Mouse (Mus musculus) stomach, embryonic 14.5 days (tissue): Measurements from ENCODE around the gene Pex14. TPM values are rescaled to one million over a fixed set of nuclear protein-coding genes. Genes with fewer than 3 reads are reported as not detected.

Experiments used
- ATAC-seq: fragments of 200-750 bp; cut with Nextera tagmentation; 2 replicates; pipeline ENCODE4 v1.8.0; 2017; ENCODE audit warnings: low read depth, moderate TSS enrichment; ENCODE audit not compliant: insufficient number of reproducible peaks, insufficient read depth, low FRiP score
- H3K27ac ChIP-seq: fragments of 300-500 bp; sonication (generic); 2 replicates; pipeline ENCODE4 v1.5.1; 2014; ENCODE audit warnings: mild to moderate bottlenecking, low read length, moderate library complexity, mixed read lengths
- H3K27me3 ChIP-seq: fragments of 300-500 bp; sonication (generic); 2 replicates; pipeline ENCODE4 v1.6.1; 2014; ENCODE audit warnings: low read length, control low read depth, mixed read lengths; ENCODE audit not compliant: control insufficient read depth, insufficient read depth
- H3K36me3 ChIP-seq: fragments of 300-500 bp; sonication (generic); 2 replicates; pipeline ENCODE4 v1.6.1; 2014; ENCODE audit warnings: mild to moderate bottlenecking, control low read depth, low read length, moderate library complexity, mixed read lengths; ENCODE audit not compliant: control insufficient read depth, insufficient read depth
- H3K4me1 ChIP-seq: fragments of 300-500 bp; sonication (generic); 2 replicates; pipeline ENCODE4 v1.6.1; 2014; ENCODE audit warnings: low read length, control low read depth, mixed read lengths; ENCODE audit not compliant: control insufficient read depth, insufficient read depth
- H3K4me2 ChIP-seq: fragments of 300-500 bp; sonication (generic); replicated peaks from 2 replicates; pipeline ENCODE4 v1.6.1; 2014; ENCODE audit warnings: low read depth, low read length, control low read depth
- H3K4me3 ChIP-seq: fragments of 300-500 bp; sonication (generic); 2 replicates; pipeline ENCODE4 v1.5.1; 2014; ENCODE audit warnings: low read depth, low read length, control low read depth
- H3K9ac ChIP-seq: fragments of 300-500 bp; sonication (generic); replicated peaks from 2 replicates; pipeline ENCODE4 v1.6.1; 2014; ENCODE audit warnings: low read depth, mild to moderate bottlenecking, control low read depth, low read length, moderate library complexity, mixed read lengths
- H3K9me3 ChIP-seq: fragments of 300-500 bp; sonication (generic); 2 replicates; pipeline ENCODE4 v1.6.1; 2016; ENCODE audit warnings: low read depth, low read length, control low read depth; ENCODE audit not compliant: control insufficient read depth
- WGBS: fragments of 180-500 bp; shearing (Covaris S2); extraction: QIAGEN DNeasy Blood & Tissue Kit; methylation state at CpG from one replicate; pipeline ENCODE4 v1.1.7; 2014; 5-methylcytosine and 5-hydroxymethylcytosine counted together
- polyA plus RNA-seq: library from polyadenylated mRNA; unstranded; fragments of >200 nt; fragmentation: Nextera tagmentation; extraction: Ambion mirVana; gene quantifications from 2 replicates; pipeline ENCODE4 v1.2.1, GENCODE M21; 2014

Pex14 gene
- polyA plus RNA-seq, 1 experiment from 2014 or later = 40.0 TPM

DNA sequence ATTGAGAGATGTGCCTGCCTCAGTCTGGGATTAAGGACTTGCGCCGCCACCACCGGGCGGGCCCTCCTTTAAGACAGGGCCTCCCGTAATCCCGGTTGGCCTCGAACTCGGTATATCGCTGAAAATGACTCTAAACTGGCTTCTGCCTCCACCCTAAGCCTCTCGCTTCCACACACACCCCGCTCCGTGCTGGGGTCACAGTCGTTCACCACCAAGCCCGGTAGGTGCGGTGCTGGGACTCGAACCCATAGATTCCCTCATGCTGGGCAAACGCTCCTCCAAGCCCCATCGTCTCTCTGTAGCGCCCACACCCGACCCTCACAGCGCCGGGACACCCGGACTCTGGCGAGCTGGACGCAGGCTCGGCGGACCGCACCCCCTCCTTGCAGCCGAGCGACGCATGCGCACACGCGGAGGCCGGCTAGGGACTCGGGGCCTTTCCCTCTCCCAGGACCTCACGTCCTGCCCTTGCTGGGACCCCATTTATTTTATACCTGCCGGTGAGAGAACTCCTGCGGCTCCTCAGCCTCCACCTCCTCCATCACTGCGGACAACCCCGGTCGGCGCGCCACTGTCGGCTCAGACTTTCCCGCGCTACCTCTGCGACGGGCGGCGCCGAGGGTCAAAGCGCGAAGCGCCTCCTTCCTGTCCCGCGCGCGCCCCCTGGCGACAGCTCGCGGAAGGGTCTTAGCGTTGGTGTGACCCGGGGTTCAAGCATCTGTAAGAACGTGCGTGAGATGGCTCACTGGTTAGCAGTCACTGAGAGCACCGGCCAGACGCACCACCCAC, 37.5 kb upstream of the Pex14 start, which contains the start of gene Cenps:
Gene Cenps, minus strand, starts transcription at position 648 of the 789 bp plus-strand sequence.
- peak; percentile 92 for ATAC-seq
- 0 out of 2 replicates have a peak, but pooled peaks cover 3% of the 10 kb centered on the region for H3K4me1 ChIP-seq

DNA sequence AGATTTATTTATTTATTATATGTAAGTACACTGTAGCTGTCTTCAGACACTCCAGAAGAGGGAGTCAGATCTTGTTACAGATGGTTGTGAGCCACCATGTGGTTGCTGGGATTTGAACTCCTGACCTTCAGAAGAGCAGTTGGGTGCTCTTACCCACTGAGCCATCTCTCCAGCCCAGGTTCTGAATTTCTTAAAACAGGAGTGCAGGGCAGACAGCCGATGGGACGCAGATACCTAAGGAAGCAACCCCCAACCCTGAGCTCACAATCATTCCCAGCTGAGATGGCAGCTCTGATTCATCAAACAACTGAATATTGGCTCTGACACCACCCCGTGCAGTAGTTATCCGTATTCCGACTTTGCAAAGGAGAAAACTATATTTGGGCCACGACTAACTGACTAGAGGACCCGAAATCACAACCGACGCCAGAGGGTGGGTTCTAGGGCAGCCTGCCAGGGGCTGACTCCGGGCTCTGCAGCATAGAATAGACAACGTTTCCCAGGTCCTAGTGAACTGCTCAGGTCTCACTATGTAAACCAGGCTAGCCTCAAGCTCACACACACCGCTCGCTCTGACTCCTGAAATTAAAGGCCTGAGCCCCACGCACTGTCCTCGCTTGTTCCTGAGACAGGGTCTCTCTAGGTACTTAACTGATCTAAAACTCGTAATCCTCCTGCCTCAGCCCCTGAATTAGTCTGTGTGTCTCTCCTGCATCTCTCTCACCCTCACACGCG, 36.6 kb upstream of the Pex14 start:
- Histone ChIP-seq H3K36me3 (no peaks in the 10 kb centered on the region; the same call in 1 of the 2 replicates), H3K27ac (no peak overlapping the region), H3K4me1 (0 out of 2 replicates have a peak, but pooled peaks cover 3% of the 10 kb centered on the region), H3K4me2 (peak overlapping the region; percentile 53), H3K9me3 (no peaks in the 10 kb centered on the region), H3K4me3 (peak overlapping the region; percentile 52), H3K27me3 (no peaks in the 10 kb centered on the region), H3K9ac (peak overlapping the region; percentile 57; the same call in 1 of the 2 replicates)
- 66% methylated on average over 18 of the region's 18 CpGs for WGBS
- no peak for ATAC-seq

More for the DNA sequence above, 37.5 kb upstream of the Pex14 start, which contains the start of gene Cenps:
- Histone ChIP-seq H3K4me3 (peak within 1 kb of the TSS; percentile 52), H3K4me2 (peak within 1 kb of the TSS; percentile 53), H3K27me3 (no peaks in the 10 kb centered on the region), H3K9me3 (no peaks in the 10 kb centered on the region), H3K36me3 (no peaks in the 10 kb centered on the region), H3K27ac (peak within 1 kb of the TSS; percentile 71; the same call in 1 of the 2 replicates), H3K9ac (peak within 1 kb of the TSS; percentile 57)
- WGBS = 1% methylated on average over 68 of the region's 68 CpGs

DNA sequence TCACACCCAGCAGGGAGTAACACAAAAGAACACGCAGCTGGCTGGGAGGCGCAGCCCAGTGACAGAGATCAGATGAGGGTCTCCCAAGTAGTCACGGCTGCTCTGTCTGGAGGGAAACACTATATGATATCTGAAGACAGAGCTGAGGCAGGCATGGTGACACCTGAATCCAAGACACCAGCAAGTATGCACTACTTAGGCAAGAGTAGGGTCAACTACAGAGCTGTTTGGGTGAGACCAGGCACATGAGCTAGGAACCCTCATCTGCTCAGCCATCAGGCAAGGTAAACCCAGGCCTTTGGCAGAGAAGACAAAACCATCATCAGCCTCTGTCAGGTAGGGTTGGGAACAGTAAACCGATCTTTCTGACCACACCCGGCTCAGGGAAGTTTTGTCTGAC, 33.7 kb upstream of the Pex14 start:
- no peak overlapping the region for H3K4me3 ChIP-seq
- no peaks in the 10 kb centered on the region for H3K27me3 ChIP-seq
- H3K9ac ChIP-seq = no peak overlapping the region; the same call in 1 of the 2 replicates
- no peak overlapping the region for H3K4me2 ChIP-seq
- no peak for ATAC-seq
- no peaks in the 10 kb centered on the region for H3K9me3 ChIP-seq
- WGBS = 80% methylated on average over 5 of the region's 5 CpGs
- no peak overlapping the region for H3K27ac ChIP-seq
- peaks cover 7% of the 10 kb centered on the region for H3K36me3 ChIP-seq
- 0 out of 2 replicates have a peak, but pooled peaks cover 3% of the 10 kb centered on the region for H3K4me1 ChIP-seq

DNA sequence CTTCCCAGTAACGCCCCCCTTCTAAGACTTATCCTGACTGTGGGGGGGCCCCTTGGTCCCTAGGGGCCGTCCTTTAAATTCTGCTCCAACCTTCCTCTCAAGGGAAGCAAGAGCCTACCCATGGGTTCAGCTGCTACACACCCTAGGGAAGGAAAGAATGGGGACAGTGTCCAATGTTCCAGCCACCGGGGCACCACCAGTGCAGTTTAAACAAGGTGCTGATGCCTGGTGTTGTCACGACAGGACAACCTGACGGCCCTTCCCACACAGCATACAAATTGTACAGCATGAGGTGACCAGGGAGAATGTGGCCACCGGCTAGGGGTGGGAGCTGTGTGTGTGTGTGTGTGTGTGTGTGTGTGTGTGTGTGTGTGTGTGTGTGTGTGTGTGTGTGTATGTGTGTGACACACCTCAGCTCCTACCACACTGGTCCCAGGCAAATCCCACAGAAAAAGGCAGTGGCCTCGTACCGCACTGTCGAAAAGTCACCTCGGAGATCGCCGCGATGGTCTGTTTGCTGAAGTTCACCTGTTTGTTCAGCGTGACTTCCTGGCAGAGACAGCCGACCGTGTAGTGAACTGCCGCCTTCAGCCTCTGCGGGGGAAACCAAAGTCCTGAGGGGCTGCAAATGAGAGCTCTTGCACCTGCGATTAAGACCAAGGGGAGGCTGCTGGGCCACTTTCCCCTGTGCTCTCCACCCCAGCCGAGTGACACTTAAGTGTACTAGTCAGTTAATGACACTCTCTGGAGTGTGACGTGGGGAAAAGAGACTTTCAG, 32.3 kb upstream of the Pex14 start:
- ATAC-seq = no peak
- Histone ChIP-seq H3K4me2 (no peak overlapping the region), H3K36me3 (peaks cover 7% of the 10 kb centered on the region), H3K27me3 (no peaks in the 10 kb centered on the region), H3K27ac (no peak overlapping the region), H3K9ac (no peak overlapping the region), H3K9me3 (no peaks in the 10 kb centered on the region), H3K4me3 (no peak overlapping the region), H3K4me1 (0 out of 2 replicates have a peak, but pooled peaks cover 6% of the 10 kb centered on the region)
- 68% methylated on average over 21 of the region's 21 CpGs for WGBS

GRCm38 (mm10) chr4:149131021-149131752, 31.5 kb upstream of the Pex14 start:
- Histone ChIP-seq H3K36me3 (peaks cover 7% of the 10 kb centered on the region), H3K4me3 (no peak overlapping the region), H3K27ac (no peak overlapping the region), H3K27me3 (no peaks in the 10 kb centered on the region), H3K9ac (no peak overlapping the region), H3K9me3 (no peaks in the 10 kb centered on the region), H3K4me2 (no peak overlapping the region), H3K4me1 (0 out of 2 replicates have a peak, but pooled peaks cover 4% of the 10 kb centered on the region)
- 90% methylated on average over 23 of the region's 23 CpGs for WGBS
- ATAC-seq = no peak

GRCm38 (mm10) chr4:149128467-149128866, 28.8 kb upstream of the Pex14 start:
- H3K9ac ChIP-seq = no peak overlapping the region
- no peaks in the 10 kb centered on the region for H3K27me3 ChIP-seq
- H3K9me3 ChIP-seq = no peaks in the 10 kb centered on the region
- H3K36me3 ChIP-seq = peaks cover 7% of the 10 kb centered on the region
- H3K4me3 ChIP-seq = no peak overlapping the region
- ATAC-seq = no peak
- no peak overlapping the region for H3K4me2 ChIP-seq
- 0 out of 2 replicates have a peak, but pooled peaks cover 4% of the 10 kb centered on the region for H3K4me1 ChIP-seq
- no peak overlapping the region for H3K27ac ChIP-seq
- 52% methylated on average over 18 of the region's 18 CpGs for WGBS

DNA sequence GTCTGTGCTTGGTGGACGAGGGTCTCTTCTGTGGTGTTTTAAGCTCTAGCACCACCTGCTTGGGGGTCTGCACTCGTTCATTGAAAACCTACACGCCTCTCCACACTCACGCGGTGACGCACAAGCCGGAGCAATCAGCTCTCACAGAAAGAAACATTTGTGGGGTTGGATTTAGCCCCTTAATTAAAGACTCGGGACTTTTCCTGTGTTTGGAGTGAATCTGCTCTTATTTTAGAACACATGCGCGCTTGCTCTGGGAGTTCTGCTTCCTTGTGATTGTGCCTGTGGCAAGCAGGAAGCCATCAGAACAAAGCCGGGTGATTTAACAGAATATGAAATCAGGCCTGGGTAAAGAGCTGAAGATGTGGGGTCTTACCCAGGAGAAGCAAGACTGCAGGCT, 27.0 kb upstream of the Pex14 start, which contains the start of gene Cort:
Gene Cort, minus strand, starts transcription at position 101 of the 400 bp plus-strand sequence.
- Histone ChIP-seq H3K9ac (no peak within 1 kb of the TSS), H3K27me3 (no peaks in the 10 kb centered on the region), H3K4me1 (0 out of 2 replicates have a peak, but pooled peaks cover 4% of the 10 kb centered on the region), H3K36me3 (peaks cover 7% of the 10 kb centered on the region), H3K4me2 (no peak within 1 kb of the TSS), H3K27ac (peak within 1 kb of the TSS; percentile 22; the same call in 1 of the 2 replicates), H3K4me3 (no peak within 1 kb of the TSS), H3K9me3 (no peaks in the 10 kb centered on the region)
- 79% methylated on average over 11 of the region's 11 CpGs for WGBS
- no peak for ATAC-seq
